Mouse (Mus musculus): Measurements from ENCODE around the gene Cpd. TPM values are rescaled to one million over a fixed set of nuclear protein-coding genes. Genes with fewer than 3 reads are reported as not detected.

Cpd gene
- polyA plus RNA-seq, 1 experiment, result 17.6 TPM

DNA sequence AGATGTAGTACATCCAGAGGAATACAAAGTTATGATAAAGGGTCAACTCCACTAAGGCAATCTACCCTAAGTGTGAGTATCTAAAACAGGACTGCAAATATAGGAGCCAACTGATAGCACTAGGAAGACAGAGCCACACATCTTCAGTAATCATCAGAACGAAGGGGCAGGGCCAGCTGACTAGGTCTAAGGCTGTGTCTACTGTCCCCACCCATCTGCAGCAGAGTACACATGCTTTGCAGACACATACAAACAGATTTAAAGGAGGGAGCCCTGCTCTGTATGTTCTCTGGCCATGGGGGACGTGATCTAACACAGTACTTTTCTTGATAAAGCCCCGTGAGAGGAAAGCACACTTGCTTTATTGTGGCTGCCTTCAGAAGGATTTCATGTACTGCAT lies 25.5 kb downstream of the Cpd start:
- no peaks in the 10 kb centered on the region for H3K27me3 ChIP-seq (ENCODE audit: control insufficient read depth, insufficient read depth, insufficient read length)
- H3K4me3 ChIP-seq, result no peak overlapping the region
- no peak overlapping the region for H3K4me2 ChIP-seq (ENCODE audit: low read depth)
- H3ac ChIP-seq (ENCODE audit: control insufficient read depth, insufficient read length), result no peak overlapping the region
- H3K36me3 ChIP-seq (ENCODE audit: control insufficient read depth, insufficient read depth), result no peaks in the 10 kb centered on the region
- H3K79me2 ChIP-seq (ENCODE audit: control insufficient read depth, insufficient read depth), result peaks cover 5% of the 10 kb centered on the region
- TF ChIP-seq SRF (IDR thresholded peaks at IDR 0.05; ENCODE audit: control insufficient read depth, insufficient read length, low read depth) (no peak), TCF12 (IDR thresholded peaks at IDR 0.05; ENCODE audit: insufficient read depth, poor library complexity, severe bottlenecking) (no peak), MAX (IDR thresholded peaks at IDR 0.05; ENCODE audit: low read depth) (no peak), REST (IDR thresholded peaks at IDR 0.05; ENCODE audit: insufficient read depth, insufficient read length) (no peak), CEBPB (IDR thresholded peaks at IDR 0.05; ENCODE audit: insufficient read depth, poor library complexity, severe bottlenecking) (no peak), MYOD1 (IDR thresholded peaks at IDR 0.05; ENCODE audit: control insufficient read depth in 1 of 3, insufficient read length in 2 of 3, low read depth in 2 of 3) (no peak), POLR2AphosphoS2 (IDR thresholded peaks at IDR 0.05; ENCODE audit: insufficient read length, low read depth) (no peak), POLR2A (IDR thresholded peaks at IDR 0.05; ENCODE audit: insufficient read length, low read depth) (no peak), E2F4 (IDR thresholded peaks at IDR 0.05; ENCODE audit: insufficient read depth) (no peak), USF1 (IDR thresholded peaks at IDR 0.05; ENCODE audit: low read depth) (no peak)

DNA sequence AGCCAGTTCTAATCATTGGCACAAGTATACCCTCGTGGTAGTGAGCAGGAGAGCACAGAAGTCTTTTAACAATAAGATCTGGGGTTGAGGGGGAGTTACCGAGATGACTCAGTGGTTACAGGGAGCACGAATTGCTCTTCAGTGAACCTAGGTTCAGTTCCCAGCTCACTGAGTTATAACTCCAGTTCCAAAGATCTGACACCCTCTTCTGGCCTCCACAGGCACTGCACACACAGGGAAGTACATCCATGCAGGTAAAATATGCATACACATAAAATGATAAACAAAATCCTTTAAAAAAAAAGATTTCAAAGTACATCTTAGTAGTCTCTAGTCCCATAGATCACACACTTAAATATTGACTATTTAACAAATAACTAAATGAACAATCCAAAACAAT lies 29.2 kb downstream of the Cpd start:
- Histone ChIP-seq H3K4me3 (no peak overlapping the region), H3ac (ENCODE audit: control insufficient read depth, insufficient read length) (no peak overlapping the region), H3K79me2 (ENCODE audit: control insufficient read depth, insufficient read depth) (no peaks in the 10 kb centered on the region), H3K4me2 (ENCODE audit: low read depth) (no peak overlapping the region), H3K27me3 (ENCODE audit: control insufficient read depth, insufficient read depth, insufficient read length) (no peaks in the 10 kb centered on the region), H3K36me3 (ENCODE audit: control insufficient read depth, insufficient read depth) (no peaks in the 10 kb centered on the region)
- TF ChIP-seq POLR2A (IDR thresholded peaks at IDR 0.05; ENCODE audit: insufficient read length, low read depth) (no peak), TCF12 (IDR thresholded peaks at IDR 0.05; ENCODE audit: insufficient read depth, poor library complexity, severe bottlenecking) (no peak), REST (IDR thresholded peaks at IDR 0.05; ENCODE audit: insufficient read depth, insufficient read length) (no peak), TCF3 (IDR thresholded peaks at IDR 0.05; ENCODE audit: insufficient read length, low read depth) (no peak), MAX (IDR thresholded peaks at IDR 0.05; ENCODE audit: low read depth) (no peak), MYOD1 (IDR thresholded peaks at IDR 0.05; ENCODE audit: control insufficient read depth in 1 of 3, insufficient read length in 2 of 3, low read depth in 2 of 3) (no peak), USF1 (IDR thresholded peaks at IDR 0.05; ENCODE audit: low read depth) (no peak), E2F4 (IDR thresholded peaks at IDR 0.05; ENCODE audit: insufficient read depth) (no peak)

DNA sequence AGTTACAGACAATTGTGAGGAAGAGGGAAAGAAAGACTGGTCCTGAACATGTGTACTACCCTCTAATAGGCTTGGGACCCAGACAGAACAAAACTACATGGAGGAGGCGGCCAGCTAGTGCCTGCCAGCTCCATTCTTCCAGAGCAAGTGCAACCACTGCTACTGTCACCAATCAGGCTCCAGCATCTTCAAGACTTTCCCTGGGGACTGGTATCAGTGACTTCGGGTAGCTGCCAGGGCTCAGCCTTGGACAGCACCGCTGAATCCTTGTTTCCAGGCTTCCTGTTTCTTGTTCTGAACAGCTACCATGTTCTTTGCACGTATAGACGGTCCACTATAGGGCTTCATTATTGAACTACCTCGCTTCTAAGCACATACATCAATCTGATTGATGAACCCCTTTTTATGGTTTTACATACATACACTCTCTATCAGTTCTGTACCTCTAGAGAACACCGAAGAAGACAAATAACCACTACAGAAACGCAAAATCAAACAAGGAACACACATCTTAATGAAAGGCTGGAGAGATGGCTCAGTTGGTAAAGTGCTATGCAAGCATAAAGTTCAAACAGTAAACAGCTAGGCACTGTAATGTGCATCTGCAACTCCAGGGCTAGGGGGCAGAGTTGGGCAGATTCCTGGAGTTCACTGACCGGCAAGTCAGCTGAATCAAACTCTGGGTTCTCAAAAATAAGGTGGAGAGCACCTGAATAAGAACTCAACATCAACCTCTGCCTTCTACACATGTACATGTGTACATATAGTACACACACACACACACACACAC lies 35.9 kb downstream of the Cpd start:
- H3K4me2 ChIP-seq (ENCODE audit: low read depth), result no peak overlapping the region
- H3ac ChIP-seq (ENCODE audit: control insufficient read depth, insufficient read length), result no peak overlapping the region
- peaks cover 36% of the 10 kb centered on the region for H3K36me3 ChIP-seq (ENCODE audit: control insufficient read depth, insufficient read depth)
- no peak for TF ChIP-seq CEBPB (IDR thresholded peaks at IDR 0.05; ENCODE audit: insufficient read depth, poor library complexity, severe bottlenecking)
- no peak for TF ChIP-seq TCF12 (IDR thresholded peaks at IDR 0.05; ENCODE audit: insufficient read depth, poor library complexity, severe bottlenecking)
- no peak for TF ChIP-seq MYOG (IDR thresholded peaks at IDR 0.05; ENCODE audit: control insufficient read depth in 1 of 3, insufficient read depth in 1 of 3, insufficient read length in 2 of 3, low read depth in 2 of 3)
- TF ChIP-seq SRF (IDR thresholded peaks at IDR 0.05; ENCODE audit: control insufficient read depth, insufficient read length, low read depth), result no peak
- no peak for TF ChIP-seq TCF3 (IDR thresholded peaks at IDR 0.05; ENCODE audit: insufficient read length, low read depth)
- TF ChIP-seq POLR2A (IDR thresholded peaks at IDR 0.05; ENCODE audit: insufficient read length, low read depth), result no peak
- TF ChIP-seq REST (IDR thresholded peaks at IDR 0.05; ENCODE audit: insufficient read depth, insufficient read length), result no peak
- TF ChIP-seq MYOD1 (IDR thresholded peaks at IDR 0.05; ENCODE audit: control insufficient read depth in 1 of 3, insufficient read length in 2 of 3, low read depth in 2 of 3), result no peak
- no peak for TF ChIP-seq POLR2AphosphoS2 (IDR thresholded peaks at IDR 0.05; ENCODE audit: insufficient read length, low read depth)
- no peak for TF ChIP-seq USF1 (IDR thresholded peaks at IDR 0.05; ENCODE audit: low read depth)
- no peak for TF ChIP-seq MAX (IDR thresholded peaks at IDR 0.05; ENCODE audit: low read depth)
- no peak for TF ChIP-seq E2F4 (IDR thresholded peaks at IDR 0.05; ENCODE audit: insufficient read depth)
- no peaks in the 10 kb centered on the region for H3K79me2 ChIP-seq (ENCODE audit: control insufficient read depth, insufficient read depth)
- no peak overlapping the region for H3K4me3 ChIP-seq
- H3K27me3 ChIP-seq (ENCODE audit: control insufficient read depth, insufficient read depth, insufficient read length), result no peaks in the 10 kb centered on the region

- Histone ChIP-seq H3ac (ENCODE audit: control insufficient read depth, insufficient read length) (no peak overlapping the region), H3K27me3 (ENCODE audit: control insufficient read depth, insufficient read depth, insufficient read length) (no peaks in the 10 kb centered on the region), H3K36me3 (ENCODE audit: control insufficient read depth, insufficient read depth) (peaks cover 41% of the 10 kb centered on the region), H3K4me3 (no peak overlapping the region), H3K79me2 (ENCODE audit: control insufficient read depth, insufficient read depth) (no peaks in the 10 kb centered on the region), H3K4me2 (ENCODE audit: low read depth) (no peak overlapping the region)
- TF ChIP-seq MAX (IDR thresholded peaks at IDR 0.05; ENCODE audit: low read depth), result no peak
Observed at GRCm38 (mm10) chr11:76809450-76809849, 37.4 kb downstream of the Cpd start.

DNA sequence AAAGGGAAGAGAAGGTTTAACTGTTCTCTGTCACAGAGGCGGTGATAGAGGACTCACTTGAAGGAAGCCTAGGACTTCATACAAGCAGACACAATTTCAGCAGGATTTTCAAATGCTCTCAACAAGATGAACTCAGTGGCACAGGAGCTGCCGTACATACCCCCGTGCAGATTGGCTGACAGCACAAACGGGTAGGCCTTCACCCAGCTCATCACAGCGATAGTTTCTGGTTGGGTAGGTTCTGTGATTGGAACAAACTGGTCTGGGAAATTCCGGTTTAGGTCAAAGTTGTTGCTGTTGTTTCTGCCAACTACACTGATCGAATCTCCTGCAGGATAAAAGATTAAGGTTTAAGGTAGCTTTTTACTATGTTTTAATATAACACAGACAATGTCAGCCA lies 38.3 kb downstream of the Cpd start:
- no peak overlapping the region for H3ac ChIP-seq (ENCODE audit: control insufficient read depth, insufficient read length)
- H3K36me3 ChIP-seq (ENCODE audit: control insufficient read depth, insufficient read depth), result peaks cover 47% of the 10 kb centered on the region
- H3K27me3 ChIP-seq (ENCODE audit: control insufficient read depth, insufficient read depth, insufficient read length), result no peaks in the 10 kb centered on the region
- no peak for TF ChIP-seq POLR2AphosphoS2 (IDR thresholded peaks at IDR 0.05; ENCODE audit: insufficient read length, low read depth)
- TF ChIP-seq USF1 (IDR thresholded peaks at IDR 0.05; ENCODE audit: low read depth), result no peak
- TF ChIP-seq TCF3 (IDR thresholded peaks at IDR 0.05; ENCODE audit: insufficient read length, low read depth), result no peak
- TF ChIP-seq E2F4 (IDR thresholded peaks at IDR 0.05; ENCODE audit: insufficient read depth), result no peak
- TF ChIP-seq TCF12 (IDR thresholded peaks at IDR 0.05; ENCODE audit: insufficient read depth, poor library complexity, severe bottlenecking), result no peak
- TF ChIP-seq CEBPB (IDR thresholded peaks at IDR 0.05; ENCODE audit: insufficient read depth, poor library complexity, severe bottlenecking), result no peak
- no peak for TF ChIP-seq POLR2A (IDR thresholded peaks at IDR 0.05; ENCODE audit: insufficient read length, low read depth)
- TF ChIP-seq REST (IDR thresholded peaks at IDR 0.05; ENCODE audit: insufficient read depth, insufficient read length), result no peak
- TF ChIP-seq MAX (IDR thresholded peaks at IDR 0.05; ENCODE audit: low read depth), result no peak
- no peak for TF ChIP-seq MYOD1 (IDR thresholded peaks at IDR 0.05; ENCODE audit: control insufficient read depth in 1 of 3, insufficient read length in 2 of 3, low read depth in 2 of 3)
- TF ChIP-seq MYOG (IDR thresholded peaks at IDR 0.05; ENCODE audit: control insufficient read depth in 1 of 3, insufficient read depth in 1 of 3, insufficient read length in 2 of 3, low read depth in 2 of 3), result no peak
- no peak for TF ChIP-seq SRF (IDR thresholded peaks at IDR 0.05; ENCODE audit: control insufficient read depth, insufficient read length, low read depth)
- H3K79me2 ChIP-seq (ENCODE audit: control insufficient read depth, insufficient read depth), result no peaks in the 10 kb centered on the region
- no peak overlapping the region for H3K4me3 ChIP-seq
- H3K4me2 ChIP-seq (ENCODE audit: low read depth), result no peak overlapping the region

All from myocyte (in vitro differentiated cells).